ENCODE assay signal across 9 mouse cellular contexts in genomic region chr16:94354450-94354849, GRCm38 (mm10). TPM values are rescaled to one million over a fixed set of nuclear protein-coding genes. Genes with fewer than 3 reads are reported as not detected.
DNase-seq lines count a peak whose midpoint lies in the region; TF ChIP-seq lines count a peak whose summit lies in the region.
"Had no signal": no experiment of that assay in that cellular context is flagged by ENCODE, and none has a peak within 500 bp of the region (broad histone marks: within the 10 kb centered on the region; RNA-seq: fewer than 3 reads in every experiment).

No protein-coding gene starts in this region.

- intact Hi-C loops in heart, postnatal 25 days (cut with DNase I), result no loop called here

- no peak overlapping the region for H3K27ac ChIP-seq in thymus, adult 2 months (ENCODE audit: control insufficient read depth, insufficient read depth, low read length)
- H3K27ac ChIP-seq: neural tube, embryonic 13.5 days had no signal

- WGBS in thymus, adult 2 months, result 5% methylated on average over 9 of the region's 9 CpGs

- TF ChIP-seq POLR2A in thymus, adult 2 months (IDR thresholded peaks at IDR 0.05; ENCODE audit: control insufficient read depth, extremely low read depth, insufficient read depth, low read length, poor library complexity), result no peak

- 0 out of 2 replicates have a peak, but pooled peaks cover 2% of the 10 kb centered on the region for H3K4me1 ChIP-seq in thymus, adult 2 months (replicated peaks; ENCODE audit: control insufficient read depth, insufficient read depth, low read length)

- H3K27me3 ChIP-seq in thymus, adult 2 months (ENCODE audit: control insufficient read depth, insufficient read depth, low read length), result no peaks in the 10 kb centered on the region
- H3K27me3 ChIP-seq: neural tube, embryonic 13.5 days had no signal

- no peak overlapping the region for H3K4me3 ChIP-seq in thymus, adult 2 months (ENCODE audit: control insufficient read depth, insufficient read depth, low read length)
- H3K4me3 ChIP-seq: neural tube, embryonic 13.5 days had no signal

- DNase-seq in heart, adult 18-20 months, result peak; percentile 23 to 26
- DNase-seq in heart, postnatal 25 days (ENCODE audit: low spot score), result no peak
- peak; percentile 46 to 56 for DNase-seq in right cerebral cortex, postnatal 10 days (ENCODE audit: low spot score in 2 of 2)
- no peak for DNase-seq in right cerebral cortex, postnatal 25 days
- peak; percentile 83 for DNase-seq in induced T-regulatory cell, adult 2 months (ENCODE audit: low read depth)
- DNase-seq in thymus, adult 2 months, result peak; percentile 49
- no peak for DNase-seq in urinary bladder, postnatal 14 days (ENCODE audit: low spot score)
- no peak for DNase-seq in testis, postnatal 10 days (ENCODE audit: low spot score)

- no peak for TF ChIP-seq CTCF in thymus, adult 2 months (IDR thresholded peaks at IDR 0.05; ENCODE audit: borderline replicate concordance, control insufficient read depth, extremely low read depth, insufficient read depth, low read length, poor library complexity)

- H3K36me3 ChIP-seq in thymus, adult 2 months (ENCODE audit: control insufficient read depth, insufficient read depth, low read length), result no peaks in the 10 kb centered on the region
- H3K36me3 ChIP-seq: neural tube, embryonic 13.5 days had no signal

RNA-seq across cellular contexts. Expression of gene Ttc3, which starts 16.0 kb away (rescaled TPM):
- total RNA-seq in heart, adult 18-20 months (2021), result 10 to 100 TPM; 83.9 to 89.1 TPM
- 10 to 100 TPM; 78.6 to 82.9 TPM for total RNA-seq in heart, postnatal 25 days (2021)
- polyA plus RNA-seq in thymus, adult 2 months (2012; rRNA removed), result 63.6 and 72.1 TPM in 2 replicates

RNA-seq across cellular contexts. Expression of gene Pigp, which starts 17.2 kb away (rescaled TPM):
- 100 to 1,000 TPM; 119 to 125 TPM for total RNA-seq in heart, adult 18-20 months (2021)
- 10 to 100 TPM; 88.2 to 91.8 TPM for total RNA-seq in heart, postnatal 25 days (2021)
- polyA plus RNA-seq in thymus, adult 2 months (2012; rRNA removed), result 17.6 and 23.2 TPM in 2 replicates

RNA-seq across cellular contexts. Expression of gene Ripply3, which starts 26.2 kb away (rescaled TPM):
- total RNA-seq in heart, adult 18-20 months (2021), result 1 to 10 TPM; 3.7 to 4.0 TPM
- 1 to 10 TPM; 3.9 to 4.3 TPM for total RNA-seq in heart, postnatal 25 days (2021)
- 1.3 and 1.6 TPM in 2 replicates for polyA plus RNA-seq in thymus, adult 2 months (2012; rRNA removed)

RNA-seq across cellular contexts. Expression of gene Hlcs, which starts 41.1 kb away (rescaled TPM):
- 1 to 10 TPM; 7.3 to 9.1 TPM for total RNA-seq in heart, adult 18-20 months (2021)
- 1 to 10 TPM; 5.0 to 5.7 TPM for total RNA-seq in heart, postnatal 25 days (2021)
- 7.8 and 9.3 TPM in 2 replicates for polyA plus RNA-seq in thymus, adult 2 months (2012; rRNA removed)

Comparison
In these comparisons a context has a peak if more than half of its experiments do, and no peak if none do; other contexts are left out.
1. DNase-seq: peak in heart, adult 18-20 months (2 of 2), right cerebral cortex, postnatal 10 days (2 of 2), induced T-regulatory cell, adult 2 months (single experiment) and thymus, adult 2 months (single experiment); none in heart, postnatal 25 days (single experiment), right cerebral cortex, postnatal 25 days (single experiment), urinary bladder, postnatal 14 days (single experiment) and testis, postnatal 10 days (single experiment).